Mouse (Mus musculus) layer of hippocampus, postnatal 10 days (tissue): ENCODE results near the gene Dnal1. TPM values are rescaled to one million over a fixed set of nuclear protein-coding genes. Genes with fewer than 3 reads are reported as not detected.

Experiments
- DNase-seq, 2 experiments: peaks; one replicate each; pipeline ENCODE4 v3.0.0; 2021; ENCODE audit warnings: low spot score in 2 of 2
- total RNA-seq, 2 experiments: library from RNA; stranded (reverse); gene quantifications; 2 replicates each; pipeline ENCODE4 v1.2.3; 2021

Dnal1 gene
- total RNA-seq, 2 experiments from 2014 or later, result 80.0 to 82.5 TPM

DNA sequence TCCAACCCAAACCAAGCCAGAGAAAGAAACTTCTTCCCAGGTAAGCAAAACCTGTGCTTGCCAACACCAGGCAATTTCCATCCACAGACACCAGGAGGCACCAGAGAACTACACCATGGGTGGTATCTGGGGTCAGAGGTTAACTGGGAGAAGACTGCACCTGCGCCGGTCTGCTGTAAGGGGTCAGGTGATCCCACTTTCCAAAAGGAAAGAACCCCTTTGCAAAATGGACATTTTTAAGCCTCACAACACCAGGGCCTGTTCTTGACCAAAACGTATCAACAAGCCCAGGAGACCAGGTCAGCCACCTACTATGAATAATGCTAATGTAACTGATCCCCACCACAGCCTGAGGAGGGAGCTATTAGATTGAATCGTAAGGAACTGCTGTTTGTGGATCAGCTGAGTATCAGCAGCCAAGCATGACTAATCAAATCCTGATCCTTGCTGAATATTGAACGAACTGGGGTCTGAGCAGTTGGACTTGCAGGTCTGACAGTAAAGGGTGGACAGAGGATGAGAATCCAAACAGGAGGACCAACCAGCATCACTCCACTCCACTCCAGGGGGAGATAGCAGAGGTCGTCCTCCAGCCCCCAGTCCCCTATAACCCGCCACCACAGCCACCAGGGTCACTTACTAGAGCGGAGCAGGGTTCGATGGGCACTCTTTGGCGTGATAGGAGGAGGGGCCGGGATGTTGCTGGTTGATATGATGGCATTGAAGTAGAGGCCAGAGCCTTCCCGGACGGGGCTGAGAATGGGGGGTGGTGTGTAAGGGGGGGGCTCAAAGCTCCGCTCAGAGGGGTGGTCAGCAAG, 47.7 kb downstream of the Dnal1 start:
- no peak for DNase-seq

GRCm38 (mm10) chr12:84163133-84163532, 49.0 kb downstream of the Dnal1 start:
- DNase-seq, result no peak

- DNase-seq, result no peak
These were observed 49.5 kb downstream of the Dnal1 start for GRCm38 (mm10) chr12:84163586-84164110.

- DNase-seq, result no peak
These were observed 51.6 kb downstream of the Dnal1 start for GRCm38 (mm10) chr12:84165631-84166373.

GRCm38 (mm10) chr12:84170610-84171009, 56.4 kb downstream of the Dnal1 start:
- no peak for DNase-seq

- DNase-seq, result no peak
These were observed 58.0 kb downstream of the Dnal1 start for GRCm38 (mm10) chr12:84172216-84172615.

GRCm38 (mm10) chr12:84172862-84173261, 58.7 kb downstream of the Dnal1 start:
- no peak for DNase-seq

DNA sequence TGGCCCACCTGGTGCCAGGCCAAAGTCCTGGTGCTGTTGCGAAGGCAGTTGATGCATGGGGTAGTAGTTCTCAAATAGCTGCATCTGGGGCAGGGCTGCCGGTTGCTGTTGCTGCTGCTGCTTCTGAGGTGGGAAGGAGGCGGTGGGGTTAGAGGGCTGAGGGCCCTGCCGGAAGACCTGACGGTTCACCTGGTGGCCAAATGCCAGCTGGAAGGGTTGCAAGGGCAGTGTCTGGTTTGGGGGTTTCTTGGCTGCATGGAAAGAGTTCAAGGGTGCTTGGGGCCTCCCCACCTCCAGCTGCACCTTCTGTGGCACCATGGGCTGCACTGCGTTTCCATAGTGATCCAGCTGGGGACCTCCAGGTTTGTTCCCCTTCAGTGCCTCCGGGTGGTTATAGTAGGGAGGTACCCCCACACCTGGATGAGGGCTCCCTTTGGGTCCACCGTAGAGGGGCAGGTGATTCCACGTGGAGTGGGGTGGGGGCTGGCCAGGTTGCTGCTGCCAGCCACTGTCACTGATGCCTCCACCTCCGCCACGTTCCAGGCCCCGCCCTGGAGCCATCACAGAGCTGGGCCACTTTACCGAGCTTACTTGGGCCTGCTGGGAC, 59.2 kb downstream of the Dnal1 start:
- peak in 1 of 2 experiments; percentile 12 for DNase-seq

DNA sequence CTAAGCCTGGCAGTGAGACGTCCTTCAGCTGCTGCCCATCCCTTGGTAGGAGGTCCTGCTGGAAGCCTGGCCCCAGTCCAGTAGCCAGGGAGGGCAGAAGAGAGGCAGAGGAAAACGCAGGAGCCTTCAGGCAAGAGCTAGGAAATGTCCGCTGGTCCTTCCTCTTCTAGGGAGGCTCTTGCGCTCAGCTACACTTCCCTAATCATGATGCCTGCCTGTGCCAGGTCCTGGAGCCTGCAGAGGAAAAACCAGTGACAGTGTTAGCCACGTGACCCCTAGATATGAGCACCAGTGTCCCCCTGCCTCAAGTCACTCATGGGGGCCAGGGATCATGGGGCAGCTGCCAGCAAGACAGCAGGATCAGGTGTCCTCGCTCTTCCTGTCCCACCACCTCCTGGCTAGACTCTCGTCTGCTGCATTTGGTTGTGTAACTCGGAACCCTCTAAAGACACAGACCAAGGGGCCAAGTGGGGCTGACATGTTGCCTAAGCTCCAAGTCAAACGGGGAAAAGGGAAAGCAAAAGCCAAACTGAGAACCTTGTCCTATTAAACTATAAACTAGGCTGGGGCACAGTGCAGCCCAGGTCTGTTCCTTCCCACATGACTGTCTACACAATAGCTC, 60.1 kb downstream of the Dnal1 start:
- DNase-seq, result peak in 1 of 2 experiments; percentile 50

GRCm38 (mm10) chr12:84174871-84175270, 60.7 kb downstream of the Dnal1 start:
- no peak for DNase-seq

DNA sequence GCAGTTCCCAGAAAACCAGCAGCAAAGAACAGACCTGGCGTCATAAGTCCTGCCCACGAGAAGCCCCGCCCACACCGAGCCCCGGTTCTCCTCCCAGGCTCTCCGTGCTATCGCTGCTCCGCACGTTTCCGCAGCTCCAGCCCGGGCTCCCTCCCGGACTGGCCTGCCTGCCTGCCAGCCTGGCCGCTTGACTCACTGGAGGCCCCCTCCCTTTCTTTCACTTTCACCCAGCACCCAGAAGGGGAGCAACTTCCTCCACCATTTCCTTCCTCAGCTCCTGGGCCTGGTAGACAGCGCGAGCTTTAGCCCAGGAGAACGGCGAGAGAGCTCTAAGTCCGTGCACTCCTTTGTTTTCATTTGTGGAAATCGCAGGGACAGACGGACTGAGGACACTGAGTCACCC, 61.5 kb downstream of the Dnal1 start:
- DNase-seq, result peak; percentile 74 to 82

DNA sequence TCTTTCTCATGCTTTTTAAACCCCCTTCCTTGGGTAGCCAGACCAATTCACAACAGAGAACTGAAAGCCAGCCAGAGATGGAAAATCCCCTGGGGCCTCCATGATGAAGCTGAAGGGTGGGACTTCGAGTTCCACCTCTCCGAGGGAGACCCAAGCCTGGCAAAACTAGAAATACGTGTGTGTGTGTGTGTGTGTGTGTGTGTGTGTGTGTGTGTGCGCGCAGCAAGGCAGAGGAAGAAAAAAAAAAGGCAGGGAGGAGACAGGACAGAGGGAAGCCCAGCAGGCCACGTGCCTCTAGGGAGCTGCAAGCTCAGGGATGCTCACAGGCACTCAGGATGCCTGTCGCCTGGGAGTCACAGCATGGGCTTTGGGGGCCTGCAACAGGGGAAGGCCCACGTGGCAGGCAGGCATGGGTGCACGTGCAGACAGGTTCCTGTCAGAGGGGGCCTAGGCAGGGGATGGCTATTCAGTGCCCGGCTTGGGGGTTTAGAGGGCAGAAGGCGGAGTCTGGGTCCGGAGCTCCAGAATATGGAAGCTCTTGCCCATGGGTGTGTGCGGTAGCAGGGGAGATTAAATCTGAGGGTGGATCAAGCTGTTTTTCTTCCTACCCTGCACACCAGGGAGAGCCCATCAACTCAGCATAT, 62.1 kb downstream of the Dnal1 start:
- peak in 1 of 2 experiments; percentile 52 for DNase-seq

DNA sequence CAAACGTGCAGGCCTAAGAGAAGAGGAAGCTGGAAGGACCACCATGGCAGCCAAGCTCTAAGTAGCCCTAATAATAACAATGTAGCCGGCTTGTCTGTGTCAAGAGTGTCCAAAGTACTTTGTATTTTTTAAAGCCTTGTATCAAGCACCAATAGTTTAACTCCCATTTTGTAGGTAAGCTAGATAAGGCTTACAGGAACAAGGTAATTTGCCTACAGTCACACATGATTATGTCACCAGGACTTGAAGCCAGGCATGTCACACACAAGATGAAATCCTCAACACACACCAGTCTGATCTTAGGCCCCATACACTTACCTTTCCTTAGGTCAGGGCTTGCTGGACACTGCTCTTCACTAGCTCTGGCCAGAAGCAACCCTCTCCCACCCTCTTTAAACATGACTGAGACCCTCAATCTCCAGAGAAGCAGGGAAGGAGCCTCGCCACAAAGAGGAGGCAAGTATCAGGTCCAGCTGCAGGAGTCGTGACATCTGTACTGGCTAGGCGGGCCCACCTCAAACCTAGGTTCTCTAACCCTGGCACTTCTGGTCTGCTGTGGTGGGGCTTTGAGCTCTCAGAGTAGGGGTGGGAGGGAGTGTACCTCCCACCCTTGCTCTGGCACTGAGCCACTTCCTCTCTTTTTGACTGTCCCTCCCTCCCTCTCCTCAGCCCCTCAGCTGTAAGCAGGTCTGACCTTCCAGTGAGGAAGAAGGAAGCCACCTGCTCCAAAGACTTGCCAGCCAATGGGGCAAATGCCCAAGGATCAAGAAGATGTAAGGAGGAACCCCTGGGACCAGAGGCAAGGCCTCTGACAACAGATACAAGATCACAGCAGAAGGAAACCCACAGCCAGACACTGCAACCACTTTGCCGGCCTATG, 63.0 kb downstream of the Dnal1 start:
- no peak for DNase-seq

DNA sequence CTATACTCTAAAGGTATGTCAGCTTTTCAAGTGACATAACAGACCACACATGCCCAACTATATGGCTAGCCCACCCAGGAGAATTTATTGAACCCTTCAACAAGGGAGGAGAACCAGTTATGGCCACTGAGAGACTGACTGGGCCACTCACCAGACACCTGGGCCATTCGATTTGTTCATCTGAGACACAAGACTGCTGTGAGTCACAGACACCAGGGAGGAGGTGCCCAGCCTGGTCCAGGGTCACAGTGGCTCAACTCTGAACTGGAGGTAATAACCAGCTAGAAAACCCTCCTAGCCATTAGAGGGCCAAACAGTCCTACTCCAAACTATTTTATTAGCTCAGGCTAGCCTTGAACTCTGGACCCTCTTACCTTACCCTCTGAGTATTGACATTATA, 63.9 kb downstream of the Dnal1 start:
- DNase-seq, result no peak

- DNase-seq, result no peak
These were observed 64.7 kb downstream of the Dnal1 start for GRCm38 (mm10) chr12:84178652-84179445.

DNA sequence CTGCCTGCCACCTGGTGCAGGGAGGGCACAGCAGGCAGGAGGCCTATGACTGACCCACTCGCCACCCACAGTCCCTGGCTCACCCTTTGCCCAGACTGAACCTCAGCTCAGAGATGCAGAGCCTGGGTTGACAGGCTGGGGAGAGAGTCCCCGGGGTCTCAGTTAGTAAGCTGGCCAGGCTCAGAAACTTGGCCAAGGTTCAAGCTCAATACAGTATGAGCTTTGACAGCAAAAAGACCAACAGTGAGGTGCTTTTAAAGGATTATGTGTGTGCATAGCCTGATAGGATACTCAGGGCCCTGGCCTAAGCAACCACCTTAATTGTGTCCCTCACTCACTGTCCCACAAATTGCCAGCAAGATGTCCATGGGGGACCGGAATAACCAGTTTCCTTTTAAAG, 65.9 kb downstream of the Dnal1 start:
- no peak for DNase-seq

- peak; percentile 59 to 69 for DNase-seq
These were observed 66.7 kb downstream of the Dnal1 start for GRCm38 (mm10) chr12:84180701-84181435.

DNA sequence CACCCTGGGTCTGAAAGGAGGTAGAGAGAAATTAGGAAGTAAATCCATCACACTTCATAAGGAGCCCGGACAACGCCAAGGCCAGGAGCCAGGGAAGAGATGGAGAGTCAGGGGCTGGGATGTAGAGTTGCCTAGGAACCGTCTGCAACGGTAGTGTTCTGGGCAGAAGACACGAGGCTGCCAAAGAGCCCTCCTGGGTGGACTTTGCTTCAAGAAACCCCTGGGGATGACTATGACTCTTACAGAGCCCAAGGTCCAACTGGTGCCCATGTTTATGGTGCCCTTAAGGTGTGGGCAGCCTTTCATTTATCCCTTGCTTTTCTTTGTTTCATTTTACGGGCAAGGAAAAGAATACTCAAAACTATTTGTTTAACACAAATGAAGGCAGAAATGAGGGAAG, 67.8 kb downstream of the Dnal1 start:
- DNase-seq, result no peak
